Mouse (Mus musculus) embryonic facial prominence, embryonic 12.5 days (tissue): ENCODE results near the gene Ddi2. TPM values are rescaled to one million over a fixed set of nuclear protein-coding genes. Genes with fewer than 3 reads are reported as not detected.

Experiments
- ATAC-seq: fragments of 200-750 bp; cut with Nextera tagmentation; 2 replicates; pipeline ENCODE4 v1.8.0; 2017; ENCODE audit not compliant: insufficient number of reproducible peaks, insufficient read depth, low FRiP score, low TSS enrichment
- H3K27ac ChIP-seq: fragments of 300-500 bp; sonication (generic); 2 replicates; pipeline ENCODE4 v1.5.1; 2016; ENCODE audit warnings: mild to moderate bottlenecking
- H3K27me3 ChIP-seq: fragments of 300-500 bp; sonication (generic); 2 replicates; pipeline ENCODE4 v1.6.1; 2016; ENCODE audit warnings: mild to moderate bottlenecking, moderate library complexity
- H3K36me3 ChIP-seq: fragments of 300-500 bp; sonication (generic); 2 replicates; pipeline ENCODE4 v1.6.1; 2016; ENCODE audit warnings: mild to moderate bottlenecking
- H3K4me1 ChIP-seq: fragments of 300-500 bp; sonication (generic); 2 replicates; pipeline ENCODE4 v1.6.1; 2016
- H3K4me2 ChIP-seq: fragments of 300-500 bp; sonication (generic); replicated peaks from 2 replicates; pipeline ENCODE4 v1.6.1; 2016; ENCODE audit warnings: mild to moderate bottlenecking, moderate library complexity
- H3K4me3 ChIP-seq: fragments of 300-500 bp; sonication (generic); 2 replicates; pipeline ENCODE4 v1.5.1; 2016; ENCODE audit warnings: mild to moderate bottlenecking
- H3K9ac ChIP-seq: fragments of 300-500 bp; sonication (generic); 2 replicates; pipeline ENCODE4 v1.6.1; 2016; ENCODE audit warnings: mild to moderate bottlenecking, moderate library complexity
- H3K9me3 ChIP-seq: fragments of 300-500 bp; sonication (generic); 2 replicates; pipeline ENCODE4 v1.6.1; 2016; ENCODE audit warnings: mild to moderate bottlenecking, moderate library complexity
- WGBS: fragments of 180-500 bp; shearing (Covaris S2); methylation state at CpG from one replicate; pipeline ENCODE4 v1.1.7; 2016; 5-methylcytosine and 5-hydroxymethylcytosine counted together
- polyA plus RNA-seq: library from polyadenylated mRNA; unstranded; fragments of >200 nt; fragmentation: Nextera tagmentation; extraction: Ambion mirVana; gene quantifications from 2 replicates; pipeline ENCODE4 v1.2.1, GENCODE M21; 2016

Ddi2 gene
- polyA plus RNA-seq, 1 experiment from 2014 or later = 29.5 TPM

DNA sequence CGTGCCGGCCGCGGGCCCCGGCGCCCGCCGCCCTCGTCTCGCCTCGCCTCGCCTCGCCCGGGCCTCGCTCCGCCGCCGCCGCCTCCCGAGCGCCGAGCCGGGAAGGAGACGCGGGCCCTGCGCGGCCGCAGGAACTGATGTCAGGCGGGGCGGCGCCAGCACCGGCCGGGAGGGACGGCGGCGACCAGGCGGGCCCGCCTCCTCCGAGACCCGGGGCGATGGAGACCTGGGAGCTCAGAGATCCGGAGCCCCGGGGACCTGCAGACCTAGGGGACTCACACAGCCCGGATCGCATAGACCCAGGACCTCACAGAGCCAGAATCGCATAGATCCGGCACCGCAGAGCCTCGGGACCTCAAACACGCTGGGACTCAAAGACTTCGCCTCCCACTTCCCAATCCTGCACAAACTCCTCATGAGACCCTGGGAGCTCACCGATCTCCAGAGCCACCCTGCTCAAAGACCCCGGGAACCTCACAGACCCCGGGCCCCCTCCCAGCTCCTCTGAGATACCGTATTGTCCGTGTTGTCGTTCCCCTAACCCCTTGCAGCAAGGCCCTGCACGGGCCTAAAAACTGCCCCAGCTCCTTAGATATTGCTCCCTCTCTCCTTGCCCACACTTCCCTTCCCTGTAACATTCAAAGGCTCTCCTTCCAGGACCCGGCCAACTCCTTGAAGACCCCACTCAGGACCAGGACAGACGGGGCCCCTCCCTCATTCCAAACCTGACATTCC, 59.0 kb downstream of the Ddi2 start:
- 2% methylated on average over 37 of the region's 60 CpGs for WGBS
- Histone ChIP-seq H3K36me3 (peaks cover 12% of the 10 kb centered on the region), H3K4me1 (peaks cover 14% of the 10 kb centered on the region), H3K4me2 (peak overlapping the region; percentile 88), H3K9me3 (no peaks in the 10 kb centered on the region), H3K9ac (peak overlapping the region; percentile 93), H3K27me3 (no peaks in the 10 kb centered on the region), H3K4me3 (peak overlapping the region; percentile 77), H3K27ac (peak overlapping the region; percentile 37)
- peak; percentile 79 for ATAC-seq

- ATAC-seq = no peak
- Histone ChIP-seq H3K4me3 (peak overlapping the region; percentile 77), H3K27ac (peak overlapping the region; percentile 37), H3K9ac (peak overlapping the region; percentile 93), H3K4me1 (peaks cover 14% of the 10 kb centered on the region), H3K27me3 (no peaks in the 10 kb centered on the region), H3K4me2 (peak overlapping the region; percentile 88), H3K36me3 (peaks cover 12% of the 10 kb centered on the region), H3K9me3 (no peaks in the 10 kb centered on the region)
- 3% methylated on average over 46 of the region's 47 CpGs for WGBS
These were observed 59.9 kb downstream of the Ddi2 start for GRCm38 (mm10) chr4:141663122-141663931.

DNA sequence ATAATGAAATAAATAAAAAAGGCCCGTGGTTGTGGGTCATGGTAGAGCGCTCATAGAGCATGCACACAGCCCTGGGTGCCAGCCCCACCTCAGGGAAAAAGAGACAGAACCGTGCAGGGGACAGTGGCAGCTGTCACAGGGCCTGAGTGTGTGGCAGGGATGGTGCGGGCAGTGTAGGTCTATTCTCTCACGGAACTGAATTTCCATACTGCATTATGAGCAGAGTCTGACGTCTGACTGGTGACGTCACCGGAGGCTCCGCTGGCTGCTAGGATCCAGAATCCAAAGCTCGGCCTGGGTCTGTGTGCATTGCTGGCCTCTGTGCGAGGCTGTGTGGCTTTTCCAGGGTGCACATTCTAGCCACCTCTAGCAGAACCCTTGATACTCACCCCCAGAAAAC, 62.3 kb downstream of the Ddi2 start:
- H3K9me3 ChIP-seq = no peaks in the 10 kb centered on the region
- H3K4me3 ChIP-seq = no peak overlapping the region
- no peak overlapping the region; the same call in 1 of the 2 replicates for H3K9ac ChIP-seq
- no peak for ATAC-seq
- 91% methylated on average over 11 of the region's 11 CpGs for WGBS
- H3K36me3 ChIP-seq = peaks cover 23% of the 10 kb centered on the region
- H3K4me1 ChIP-seq = peaks cover 14% of the 10 kb centered on the region
- no peak overlapping the region for H3K4me2 ChIP-seq
- H3K27me3 ChIP-seq = no peaks in the 10 kb centered on the region
- no peak overlapping the region for H3K27ac ChIP-seq

GRCm38 (mm10) chr4:141659739-141660138, 63.5 kb downstream of the Ddi2 start:
- no peak overlapping the region for H3K4me2 ChIP-seq
- no peaks in the 10 kb centered on the region for H3K9me3 ChIP-seq
- H3K36me3 ChIP-seq = peaks cover 23% of the 10 kb centered on the region
- peaks cover 10% of the 10 kb centered on the region for H3K4me1 ChIP-seq
- H3K27ac ChIP-seq = no peak overlapping the region
- H3K4me3 ChIP-seq = no peak overlapping the region
- no peak overlapping the region for H3K9ac ChIP-seq
- 49% methylated on average over 4 of the region's 4 CpGs for WGBS
- ATAC-seq = no peak
- no peaks in the 10 kb centered on the region for H3K27me3 ChIP-seq

DNA sequence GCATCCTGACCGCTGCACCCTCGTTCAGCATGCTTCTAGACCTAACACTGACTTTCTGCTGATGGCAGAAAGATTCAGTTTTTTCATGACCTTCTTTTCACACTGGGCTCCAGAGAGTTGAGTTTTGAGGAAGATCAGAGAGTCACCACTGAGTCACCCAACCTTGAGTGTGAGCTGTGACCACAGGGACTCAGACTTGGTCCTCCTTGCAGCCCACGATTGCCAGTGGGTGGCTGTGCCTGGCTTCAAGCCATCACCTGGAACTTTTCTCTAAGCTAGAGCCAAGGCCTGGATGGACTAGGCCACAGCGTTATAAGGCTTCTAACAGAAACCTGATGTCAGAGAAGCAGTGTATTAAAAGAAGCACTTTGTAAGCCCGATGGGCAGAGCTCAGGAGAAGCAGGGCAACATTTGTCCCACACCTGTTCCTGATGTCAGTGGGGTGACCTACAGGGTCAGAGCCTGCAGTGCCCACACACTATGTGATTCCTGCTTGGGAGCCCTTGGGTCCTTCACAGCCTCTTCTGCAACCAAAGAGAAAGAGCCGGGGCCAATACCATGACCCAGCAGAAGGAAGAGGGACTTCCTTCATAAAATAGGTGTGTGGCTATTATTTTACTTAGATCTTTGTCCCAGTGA, 64.3 kb downstream of the Ddi2 start:
- Histone ChIP-seq H3K4me2 (no peak overlapping the region), H3K36me3 (peaks cover 29% of the 10 kb centered on the region), H3K9me3 (no peaks in the 10 kb centered on the region), H3K4me3 (no peak overlapping the region), H3K4me1 (peaks cover 6% of the 10 kb centered on the region), H3K9ac (no peak overlapping the region), H3K27ac (no peak overlapping the region), H3K27me3 (no peaks in the 10 kb centered on the region)
- WGBS = 86% methylated on average over 6 of the region's 6 CpGs
- ATAC-seq = no peak

- H3K36me3 ChIP-seq = peaks cover 39% of the 10 kb centered on the region
- no peak overlapping the region for H3K9ac ChIP-seq
- WGBS = 85% methylated on average over 8 of the region's 8 CpGs
- H3K4me2 ChIP-seq = no peak overlapping the region
- H3K9me3 ChIP-seq = no peaks in the 10 kb centered on the region
- H3K27me3 ChIP-seq = no peaks in the 10 kb centered on the region
- H3K4me1 ChIP-seq = no peaks in the 10 kb centered on the region
- H3K4me3 ChIP-seq = no peak overlapping the region
- no peak for ATAC-seq
- no peak overlapping the region for H3K27ac ChIP-seq
These were observed 66.3 kb downstream of the Ddi2 start for GRCm38 (mm10) chr4:141656932-141657331.

DNA sequence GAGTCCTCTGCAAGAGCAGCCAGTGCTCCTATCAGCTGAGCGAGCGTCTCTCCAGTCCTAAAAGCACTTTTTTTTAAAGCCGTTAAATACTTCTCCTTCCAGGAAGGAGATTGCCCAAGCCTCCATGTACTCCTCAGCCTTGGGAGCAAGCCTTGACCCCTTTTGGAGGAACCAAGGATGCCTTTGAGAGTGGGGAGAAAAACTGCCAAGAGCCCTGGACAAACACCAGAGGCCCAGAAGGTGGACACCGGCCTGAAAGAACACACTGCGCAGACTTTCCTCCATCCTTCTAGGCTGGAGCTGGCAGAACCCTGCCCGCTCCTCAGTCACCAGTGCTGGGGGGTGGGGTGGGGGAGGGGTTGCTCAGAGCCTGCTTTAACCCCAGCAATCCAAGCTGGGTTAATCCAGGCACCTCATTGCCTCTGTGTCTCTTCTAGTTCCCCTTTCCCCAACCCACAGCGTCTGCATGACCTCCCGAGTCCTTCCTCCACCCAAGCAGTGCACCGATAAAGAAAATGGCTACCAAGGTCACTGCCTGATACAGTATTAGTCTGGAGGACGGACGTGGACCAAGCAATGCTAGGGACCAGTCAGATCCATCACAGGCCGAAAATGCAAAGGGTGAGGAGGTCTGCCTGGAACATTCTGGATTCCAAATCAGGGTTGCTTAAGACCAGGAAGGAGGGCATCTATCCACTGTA, 67.2 kb downstream of the Ddi2 start:
- H3K9ac ChIP-seq = no peak overlapping the region
- H3K27ac ChIP-seq = no peak overlapping the region
- H3K4me2 ChIP-seq = no peak overlapping the region
- no peak overlapping the region for H3K4me3 ChIP-seq
- H3K27me3 ChIP-seq = no peaks in the 10 kb centered on the region
- H3K4me1 ChIP-seq = no peaks in the 10 kb centered on the region
- 85% methylated on average over 12 of the region's 12 CpGs for WGBS
- no peak for ATAC-seq
- H3K36me3 ChIP-seq = peaks cover 43% of the 10 kb centered on the region
- H3K9me3 ChIP-seq = no peaks in the 10 kb centered on the region

DNA sequence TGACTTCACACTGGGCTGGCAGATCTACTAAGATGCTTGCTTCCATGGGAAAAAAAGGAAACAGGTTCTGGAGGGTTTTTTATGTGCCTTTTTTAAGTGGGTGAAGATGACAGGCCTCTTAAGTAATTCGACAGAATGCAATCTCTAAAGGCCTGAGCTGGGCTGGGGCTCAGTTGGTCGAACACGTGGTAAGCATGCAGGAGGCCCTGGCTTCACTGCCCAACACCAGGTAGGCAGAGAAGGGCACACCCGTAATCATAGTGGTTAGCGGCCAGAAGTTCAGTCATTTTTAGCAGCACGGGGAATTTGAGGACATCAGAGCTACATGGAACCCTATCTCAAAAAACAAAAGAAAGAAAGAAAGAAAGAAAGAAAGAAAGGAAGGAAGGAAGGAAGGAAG, 68.7 kb downstream of the Ddi2 start:
- Histone ChIP-seq H3K4me1 (peaks cover 2% of the 10 kb centered on the region; the same call in 1 of the 2 replicates), H3K36me3 (peaks cover 35% of the 10 kb centered on the region), H3K27ac (0 out of 2 replicates have a peak overlapping the region, but pooled peaks have one; percentile 11), H3K9ac (no peak overlapping the region), H3K9me3 (no peaks in the 10 kb centered on the region), H3K4me3 (no peak overlapping the region), H3K27me3 (no peaks in the 10 kb centered on the region), H3K4me2 (no peak overlapping the region)
- 91% methylated on average over 6 of the region's 6 CpGs for WGBS
- no peak for ATAC-seq

DNA sequence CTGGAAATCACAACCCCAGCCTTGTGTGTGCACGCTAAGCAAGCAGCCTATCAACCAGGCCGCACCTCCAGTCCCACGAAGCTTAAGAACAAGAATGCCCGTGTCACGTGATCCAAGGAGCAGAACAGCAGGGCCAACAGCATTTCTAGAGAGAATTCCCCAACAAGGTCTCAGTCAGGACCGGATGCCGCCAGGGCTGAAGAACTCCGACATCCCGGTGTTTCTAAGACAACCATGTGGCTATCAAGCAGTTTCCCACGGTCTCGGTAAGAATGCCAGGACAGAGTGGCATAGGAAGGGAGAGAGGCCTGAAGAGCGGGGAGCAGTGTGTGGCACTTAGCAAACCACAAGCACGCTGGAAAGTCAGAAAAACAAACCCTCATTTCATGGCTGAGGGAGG, 69.4 kb downstream of the Ddi2 start:
- no peak overlapping the region for H3K4me3 ChIP-seq
- no peaks in the 10 kb centered on the region for H3K9me3 ChIP-seq
- H3K36me3 ChIP-seq = peaks cover 38% of the 10 kb centered on the region
- peaks cover 9% of the 10 kb centered on the region; the same call in 1 of the 2 replicates for H3K4me1 ChIP-seq
- no peak overlapping the region for H3K9ac ChIP-seq
- WGBS = 89% methylated on average over 13 of the region's 13 CpGs
- H3K4me2 ChIP-seq = no peak overlapping the region
- no peaks in the 10 kb centered on the region for H3K27me3 ChIP-seq
- H3K27ac ChIP-seq = 0 out of 2 replicates have a peak overlapping the region, but pooled peaks have one; percentile 11
- no peak for ATAC-seq

DNA sequence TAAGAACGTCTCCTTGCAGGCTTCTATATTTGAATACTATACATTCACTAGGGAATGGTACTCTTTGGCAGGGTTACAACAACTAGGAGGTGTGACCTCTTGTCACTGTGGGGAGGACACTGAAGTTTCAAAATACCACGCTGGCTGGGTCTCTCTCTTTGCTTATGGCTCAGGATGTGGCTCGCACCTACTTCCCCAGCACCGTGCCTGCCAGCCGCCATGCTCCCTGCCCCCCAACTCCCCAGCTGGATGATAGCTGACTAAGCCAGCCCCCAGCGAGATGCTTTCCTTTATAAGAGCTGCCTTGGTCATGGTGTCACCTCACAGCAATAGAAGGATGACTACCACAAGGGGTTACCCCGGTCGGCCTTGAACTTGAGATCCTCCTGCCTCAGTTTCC, 70.2 kb downstream of the Ddi2 start:
- Histone ChIP-seq H3K4me2 (no peak overlapping the region), H3K4me1 (peaks cover 9% of the 10 kb centered on the region; the same call in 1 of the 2 replicates), H3K4me3 (no peak overlapping the region), H3K27me3 (no peaks in the 10 kb centered on the region), H3K36me3 (peaks cover 41% of the 10 kb centered on the region), H3K9me3 (no peaks in the 10 kb centered on the region), H3K27ac (no peak overlapping the region), H3K9ac (no peak overlapping the region)
- WGBS = 92% methylated on average over 8 of the region's 8 CpGs
- ATAC-seq = no peak

DNA sequence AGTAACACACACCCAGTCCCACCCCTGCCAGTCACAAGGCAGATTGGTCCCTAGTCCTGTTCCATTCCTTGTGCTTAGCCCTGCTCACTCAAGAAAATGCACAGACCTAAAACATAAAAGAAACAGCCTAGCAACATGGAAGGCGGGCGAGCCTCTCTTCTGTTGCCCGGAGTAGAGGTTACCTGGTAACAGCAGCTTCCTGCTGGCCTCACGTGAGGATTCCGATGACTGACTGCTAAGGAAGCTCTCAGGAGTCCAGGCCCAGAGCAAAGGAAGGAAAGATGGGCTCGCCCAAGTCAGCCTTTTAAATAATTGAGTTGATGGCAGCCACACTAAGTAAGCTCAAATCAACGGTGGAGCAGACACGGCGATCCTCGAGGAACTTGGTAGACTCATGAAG, 71.3 kb downstream of the Ddi2 start:
- H3K9me3 ChIP-seq = no peaks in the 10 kb centered on the region
- 88% methylated on average over 10 of the region's 10 CpGs for WGBS
- ATAC-seq = no peak
- H3K27me3 ChIP-seq = no peaks in the 10 kb centered on the region
- H3K36me3 ChIP-seq = peaks cover 44% of the 10 kb centered on the region
- H3K4me3 ChIP-seq = no peak overlapping the region
- H3K4me1 ChIP-seq = peaks cover 9% of the 10 kb centered on the region; the same call in 1 of the 2 replicates
- H3K27ac ChIP-seq = no peak overlapping the region
- no peak overlapping the region for H3K9ac ChIP-seq
- H3K4me2 ChIP-seq = no peak overlapping the region
